Mouse (Mus musculus) liver, adult 2 months (tissue): ENCODE results near the gene Ltbp1.

Experiments
- CTCF ChIP-seq: fragments of 200-500 bp; IDR thresholded peaks from 2 replicates; pipeline ENCODE4 v1.5.1; 2011; ENCODE audit warnings: low read depth, low read length, control low read depth
- POLR2A ChIP-seq: fragments of 200-500 bp; IDR thresholded peaks from 2 replicates; pipeline ENCODE4 v1.6.1; 2011; ENCODE audit warnings: low read length, control low read depth; ENCODE audit not compliant: insufficient read depth; ENCODE audit errors: extremely low read depth

DNA sequence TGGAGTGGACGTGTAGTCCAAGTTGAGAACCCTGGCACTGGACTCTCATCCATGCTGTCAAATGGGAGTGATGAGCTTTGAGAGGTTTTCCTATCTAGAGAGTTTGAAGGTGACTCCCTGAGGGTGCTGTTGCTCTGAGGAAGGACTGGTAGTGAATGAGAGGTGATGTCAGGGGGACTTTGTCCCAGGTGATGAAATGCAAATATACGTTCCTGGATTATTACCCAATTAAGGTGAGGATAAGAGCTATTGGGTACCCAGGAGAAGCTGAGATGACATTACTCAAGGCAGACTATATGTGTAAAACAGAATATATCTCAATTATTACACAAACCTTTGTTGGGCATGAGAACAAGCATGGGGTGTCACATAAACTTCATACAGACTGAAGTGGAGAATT, 193.4 kb downstream of the Ltbp1 start:
- TF ChIP-seq CTCF (no peak), POLR2A (no peak)
